Comparison of ENCODE assay signal across 8 mouse cellular contexts in the genomic region with DNA sequence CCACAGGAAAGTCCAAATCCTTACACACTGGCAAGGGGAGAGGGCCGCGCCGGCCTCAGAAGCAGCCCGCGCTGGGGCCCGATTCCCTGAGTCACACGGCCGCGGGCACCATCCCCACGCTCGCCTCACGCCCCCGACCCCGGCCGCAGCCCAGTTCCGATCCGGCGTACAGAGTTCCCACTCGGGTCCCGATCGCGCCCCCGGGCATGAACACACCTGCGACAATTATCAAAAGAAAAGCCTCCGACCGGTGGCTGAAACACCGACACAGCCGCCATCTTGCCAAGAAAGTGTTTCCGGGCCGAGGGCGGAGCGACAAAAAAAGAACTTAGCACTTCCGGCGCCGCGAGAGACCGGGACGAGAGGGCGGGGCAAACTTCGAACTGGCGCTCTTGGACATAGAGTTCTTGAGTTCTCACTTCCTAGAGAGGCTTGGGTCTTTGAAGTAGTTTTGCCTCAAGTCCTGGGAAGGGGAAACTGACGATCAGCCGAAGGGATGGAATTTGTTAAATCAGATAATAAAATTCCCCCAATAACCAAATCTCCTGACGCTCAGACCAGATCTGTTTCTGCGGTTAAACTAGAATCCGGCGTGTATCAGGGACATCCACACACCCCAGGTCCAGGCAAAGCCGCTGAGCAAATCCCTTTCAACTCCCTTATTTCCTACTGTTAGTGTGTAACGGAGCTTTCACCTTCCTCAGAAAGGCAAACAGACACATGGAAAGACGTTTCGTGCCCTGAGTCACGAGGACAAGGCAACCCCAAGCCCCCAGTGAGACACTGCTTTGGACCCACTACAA. TPM values are rescaled to one million over a fixed set of nuclear protein-coding genes. Genes with fewer than 3 reads are reported as not detected.
DNase-seq lines count a peak whose midpoint lies in the region; ATAC-seq lines count a peak whose summit lies in the region.

Gene Psmb7 (minus strand): TSS at position 463 of the 803 bp plus-strand sequence.

- intact Hi-C loops in gastrocnemius, postnatal 14 days (cut with DNase I; ENCODE audit: low total_unique reads): no loop called here
- intact Hi-C loops in left cerebral cortex, postnatal 10 days (cut with DNase I): loop anchor here (5.0 to 10.0 kb wide), 2 partner anchors 98 to 221 kb away; no protein-coding TSS in a partner anchor

- DNase-seq in adrenal gland, adult (ENCODE audit: inconsistent age in 2 of 2, low spot score in 1 of 2): peak; percentile 90 to 96
- DNase-seq in embryo, embryonic 10.5 days (ENCODE audit: low spot score): peak; percentile 97
- peak; percentile 91 for DNase-seq in gastrocnemius, postnatal 14 days
- peak; percentile 90 to 95 for DNase-seq in left cerebral cortex, postnatal 10 days (ENCODE audit: extremely low spot score in 1 of 2, low spot score in 2 of 2)
- DNase-seq in right cerebral cortex, postnatal 25 days: peak; percentile 83
- peak; percentile 81 to 88 for DNase-seq in urinary bladder, postnatal 4 days (ENCODE audit: low spot score in 2 of 2)

- peak; percentile 96 for ATAC-seq in inflammation-experienced regulatory T-cells, adult 6 months
- peak; percentile 89 for ATAC-seq in megakaryocyte-erythroid progenitor cell, adult 5-6 weeks (replicated peaks; ENCODE audit: low FRiP score, low TSS enrichment, poor library complexity, severe bottlenecking)

RNA-seq across cellular contexts. Expression of gene Psmb7, which starts in this region (rescaled TPM):
- total RNA-seq in gastrocnemius, postnatal 14 days (2021): 100 to 1,000 TPM; 280 to 288 TPM
- 100 to 1,000 TPM in 2 of 3 experiments, 10 to 100 TPM in 1; 89.2 to 158 (median 118) TPM for polyA plus RNA-seq in inflammation-experienced regulatory T-cells, adult 6 months (2017; shearing (Covaris generic))
- total RNA-seq in left cerebral cortex, postnatal 10 days (2021): 100 to 1,000 TPM; 256 TPM
- 185 and 224 TPM in 2 replicates for total RNA-seq in megakaryocyte-erythroid progenitor cell, adult 5-6 weeks (2014; fragmentation: Nextera tagmentation)
- total RNA-seq in megakaryocyte-erythroid progenitor cell, adult 5-6 weeks (2017): 385 and 429 TPM in 2 replicates

Comparison
In these comparisons a context has a peak if more than half of its experiments do, and no peak if none do; other contexts are left out.
1. Peak in every context shown above with its lines: DNase-seq and ATAC-seq.